Mouse (Mus musculus) megakaryocyte, embryonic 14.5 days (primary cell): ENCODE results near the gene Epx.

Experiments used
- FLI1 ChIP-seq: IDR thresholded peaks from 2 replicates; pipeline ENCODE4 v1.6.1; 2012; ENCODE audit warnings: low read length, inconsistent platforms, mixed read lengths
- GATA1 ChIP-seq: IDR thresholded peaks from 3 replicates; pipeline ENCODE4 v1.6.1; 2012; ENCODE audit warnings: mixed read lengths, low read length, inconsistent platforms, borderline replicate concordance

DNA sequence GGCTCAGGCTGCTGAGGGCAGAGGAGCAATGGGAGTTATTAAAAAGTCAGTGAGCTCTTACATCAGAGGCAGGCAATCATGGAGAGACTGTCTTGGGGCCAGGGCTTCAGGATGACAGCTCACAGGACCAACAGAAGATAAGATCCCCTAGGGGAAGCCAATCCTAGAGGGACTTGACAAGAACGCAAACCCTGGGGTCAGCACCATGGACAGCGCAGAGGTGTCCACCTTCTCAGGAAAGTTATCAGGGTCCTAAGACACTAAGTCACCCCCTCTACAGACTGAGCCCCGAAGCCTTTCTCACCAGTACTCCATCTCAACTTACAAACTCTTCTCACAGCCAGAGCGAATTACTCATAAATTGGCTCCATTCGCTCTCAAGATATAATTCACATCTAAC, 45.6 kb upstream of the Epx start, which contains the start of gene Olfr464:
- no peak for TF ChIP-seq GATA1
- TF ChIP-seq FLI1, result no peak
